Mouse (Mus musculus) hindbrain, embryonic 16.5 days (tissue): ENCODE data around the gene Zfp536. TPM values are rescaled to one million over a fixed set of nuclear protein-coding genes. Genes with fewer than 3 reads are reported as not detected.
A peak's percentile ranks its signal among the peaks of the same experiment; 100 is the strongest.

Source experiments
- ATAC-seq: fragments of 200-750 bp; cut with Nextera tagmentation; 2 replicates; pipeline ENCODE4 v1.8.0; 2017; ENCODE audit warnings: moderate TSS enrichment, moderate library complexity
- H3K27ac ChIP-seq: fragments of 300-500 bp; sonication (generic); 2 replicates; pipeline ENCODE4 v1.5.1; 2014; ENCODE audit warnings: low read depth, mild to moderate bottlenecking, control low read depth, low read length, moderate library complexity
- H3K27me3 ChIP-seq: fragments of 300-500 bp; sonication (generic); replicated peaks from 2 replicates; pipeline ENCODE4 v1.6.1; 2014; ENCODE audit warnings: low read length; ENCODE audit not compliant: control insufficient read depth, insufficient read depth
- H3K36me3 ChIP-seq: fragments of 300-500 bp; sonication (generic); 2 replicates; pipeline ENCODE4 v1.6.1; 2014; ENCODE audit warnings: mild to moderate bottlenecking, low read length, moderate library complexity, mixed read lengths; ENCODE audit not compliant: control insufficient read depth, insufficient read depth
- H3K4me1 ChIP-seq: fragments of 300-500 bp; sonication (generic); 2 replicates; pipeline ENCODE4 v1.6.1; 2014; ENCODE audit warnings: low read depth, low read length; ENCODE audit not compliant: control insufficient read depth, insufficient read depth
- H3K4me2 ChIP-seq: fragments of 300-500 bp; sonication (generic); 2 replicates; pipeline ENCODE4 v1.6.1; 2014; ENCODE audit warnings: mild to moderate bottlenecking, low read length, control low read depth, moderate library complexity
- H3K4me3 ChIP-seq: fragments of 300-500 bp; sonication (generic); 2 replicates; pipeline ENCODE4 v1.5.1; 2014; ENCODE audit warnings: mild to moderate bottlenecking, low read length, control low read depth, moderate library complexity
- H3K9ac ChIP-seq: fragments of 300-500 bp; sonication (generic); 2 replicates; pipeline ENCODE4 v1.6.1; 2014; ENCODE audit warnings: low read depth, mild to moderate bottlenecking, control low read depth, low read length, moderate library complexity
- H3K9me3 ChIP-seq: fragments of 300-500 bp; sonication (generic); 2 replicates; pipeline ENCODE4 v1.6.1; 2014; ENCODE audit warnings: mild to moderate bottlenecking, low read length, moderate library complexity; ENCODE audit not compliant: control insufficient read depth
- WGBS: fragments of 180-500 bp; shearing (Covaris S2); extraction: QIAGEN DNeasy Blood & Tissue Kit; methylation state at CpG from one replicate; pipeline ENCODE4 v1.1.7; 2014; 5-methylcytosine and 5-hydroxymethylcytosine counted together
- polyA plus RNA-seq: library from polyadenylated mRNA; unstranded; fragments of >200 nt; fragmentation: Nextera tagmentation; extraction: Ambion mirVana; gene quantifications from 2 replicates; pipeline ENCODE4 v1.2.1, GENCODE M21; 2015

Zfp536 gene
- polyA plus RNA-seq, 1 experiment from 2014 or later = 28.5 TPM

DNA sequence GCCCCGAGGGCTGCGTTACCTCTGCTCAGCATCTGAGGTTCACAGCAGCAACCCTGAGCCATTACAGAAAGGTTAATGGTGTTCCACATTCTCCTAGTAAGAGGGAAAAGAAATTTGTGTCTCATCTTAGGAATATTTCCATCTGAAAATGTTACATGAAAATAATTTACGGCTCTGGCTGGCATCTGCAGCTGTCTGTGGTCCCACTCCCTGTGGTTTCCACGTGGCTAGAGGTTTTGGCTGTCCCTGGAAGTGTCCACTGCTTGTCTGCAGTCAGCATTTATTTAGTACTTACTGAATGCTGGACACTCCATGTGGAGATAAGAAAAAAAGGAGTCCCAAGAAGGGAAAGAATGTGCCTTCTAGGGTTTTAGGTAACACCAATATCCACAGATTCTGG, 15.3 kb upstream of the Zfp536 start:
- Histone ChIP-seq H3K27me3 (no peaks in the 10 kb centered on the region), H3K4me1 (no peaks in the 10 kb centered on the region), H3K36me3 (no peaks in the 10 kb centered on the region), H3K4me2 (no peak overlapping the region), H3K9me3 (no peaks in the 10 kb centered on the region), H3K9ac (no peak overlapping the region), H3K4me3 (no peak overlapping the region), H3K27ac (no peak overlapping the region)
- WGBS = 67% methylated on average over 4 of the region's 4 CpGs
- no peak for ATAC-seq

DNA sequence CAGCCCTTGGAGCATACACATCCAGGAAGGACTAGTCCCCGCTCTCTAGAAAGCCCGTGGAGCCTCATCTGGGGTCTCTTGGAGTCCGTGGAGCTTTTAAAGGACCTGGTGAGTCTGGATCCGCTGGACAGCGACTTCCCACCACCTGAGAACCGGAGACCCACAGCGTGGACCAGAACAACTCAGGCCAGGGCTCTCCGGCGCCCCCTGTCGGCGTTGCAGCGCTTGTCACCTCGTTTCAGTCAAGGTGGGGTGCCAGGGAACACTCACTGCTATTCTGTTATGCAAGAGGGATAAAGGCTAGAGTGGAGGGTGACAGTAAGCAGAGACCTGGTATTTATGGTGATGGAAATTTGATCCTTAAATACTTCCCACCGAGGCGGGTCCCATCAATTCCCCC, 2.1 kb upstream of the Zfp536 start:
- H3K9ac ChIP-seq = no peak overlapping the region
- no peak overlapping the region for H3K27ac ChIP-seq
- no peaks in the 10 kb centered on the region; the same call in 1 of the 2 replicates for H3K27me3 ChIP-seq
- no peaks in the 10 kb centered on the region for H3K9me3 ChIP-seq
- peaks cover 3% of the 10 kb centered on the region for H3K4me1 ChIP-seq
- no peak for ATAC-seq
- H3K4me3 ChIP-seq = no peak overlapping the region
- H3K36me3 ChIP-seq = no peaks in the 10 kb centered on the region
- WGBS = 3% methylated on average over 15 of the region's 15 CpGs
- H3K4me2 ChIP-seq = no peak overlapping the region

DNA sequence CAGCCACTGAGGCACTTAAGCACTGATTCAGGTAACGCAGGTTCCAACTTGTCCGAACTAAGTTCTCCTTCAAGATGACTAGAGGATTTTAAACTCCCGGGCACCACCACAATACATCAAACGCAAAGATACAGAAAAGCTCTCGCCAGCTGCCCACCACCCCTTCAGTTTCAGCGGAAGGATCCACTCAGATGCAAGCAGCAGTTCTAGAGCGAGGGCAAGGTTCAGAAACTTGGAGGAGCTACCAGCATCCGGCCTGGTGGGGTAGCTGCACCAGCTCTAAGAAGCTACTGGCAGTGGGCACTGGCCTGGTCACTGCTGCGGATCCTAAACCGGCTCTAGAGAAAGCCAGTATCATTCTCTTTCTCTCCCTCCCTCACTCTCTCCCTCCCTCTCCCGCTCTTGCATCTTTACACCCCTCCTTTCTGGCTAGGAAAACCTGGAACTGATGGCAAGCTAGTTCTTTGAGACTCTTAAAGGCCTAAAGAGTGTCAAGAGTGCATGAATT, 1.1 kb upstream of the Zfp536 start:
- Histone ChIP-seq H3K4me3 (no peak overlapping the region), H3K27ac (no peak overlapping the region), H3K27me3 (no peaks in the 10 kb centered on the region; the same call in 1 of the 2 replicates), H3K4me1 (peaks cover 4% of the 10 kb centered on the region), H3K9ac (no peak overlapping the region), H3K4me2 (peak overlapping the region; percentile 10; the same call in 1 of the 2 replicates), H3K9me3 (no peaks in the 10 kb centered on the region), H3K36me3 (no peaks in the 10 kb centered on the region)
- WGBS = 37% methylated on average over 11 of the region's 11 CpGs
- no peak for ATAC-seq

GRCm38 (mm10) chr7:37773906-37774305, 465 bp upstream of the Zfp536 start:
- WGBS = 8% methylated on average over 5 of the region's 5 CpGs
- H3K9me3 ChIP-seq = no peaks in the 10 kb centered on the region
- H3K4me2 ChIP-seq = peak overlapping the region; percentile 94
- no peak overlapping the region for H3K9ac ChIP-seq
- no peak overlapping the region for H3K27ac ChIP-seq
- no peaks in the 10 kb centered on the region; the same call in 1 of the 2 replicates for H3K27me3 ChIP-seq
- H3K4me1 ChIP-seq = peaks cover 5% of the 10 kb centered on the region
- no peak for ATAC-seq
- no peaks in the 10 kb centered on the region for H3K36me3 ChIP-seq
- peak overlapping the region; percentile 64 for H3K4me3 ChIP-seq

GRCm38 (mm10) chr7:37772376-37773311, 797 bp downstream of the Zfp536 start:
- WGBS = 0% methylated on average over 46 of the region's 46 CpGs
- peak; percentile 46 for ATAC-seq
- Histone ChIP-seq H3K4me2 (peak overlapping the region; percentile 94), H3K4me1 (peaks cover 14% of the 10 kb centered on the region), H3K9ac (peak overlapping the region; percentile 78), H3K27ac (peak overlapping the region; percentile 85), H3K4me3 (peak overlapping the region; percentile 64), H3K27me3 (no peaks in the 10 kb centered on the region; the same call in 1 of the 2 replicates), H3K9me3 (no peaks in the 10 kb centered on the region), H3K36me3 (no peaks in the 10 kb centered on the region)

GRCm38 (mm10) chr7:37771491-37772375, 1.7 kb downstream of the Zfp536 start:
- peak; percentile 34 for ATAC-seq
- H3K4me1 ChIP-seq = peaks cover 14% of the 10 kb centered on the region
- peak overlapping the region; percentile 78 for H3K9ac ChIP-seq
- H3K4me2 ChIP-seq = peak overlapping the region; percentile 94
- H3K27me3 ChIP-seq = no peaks in the 10 kb centered on the region; the same call in 1 of the 2 replicates
- peak overlapping the region; percentile 64 for H3K4me3 ChIP-seq
- no peaks in the 10 kb centered on the region for H3K36me3 ChIP-seq
- WGBS = under 1% methylated on average over 53 of the region's 75 CpGs
- H3K9me3 ChIP-seq = no peaks in the 10 kb centered on the region
- H3K27ac ChIP-seq = peak overlapping the region; percentile 85

DNA sequence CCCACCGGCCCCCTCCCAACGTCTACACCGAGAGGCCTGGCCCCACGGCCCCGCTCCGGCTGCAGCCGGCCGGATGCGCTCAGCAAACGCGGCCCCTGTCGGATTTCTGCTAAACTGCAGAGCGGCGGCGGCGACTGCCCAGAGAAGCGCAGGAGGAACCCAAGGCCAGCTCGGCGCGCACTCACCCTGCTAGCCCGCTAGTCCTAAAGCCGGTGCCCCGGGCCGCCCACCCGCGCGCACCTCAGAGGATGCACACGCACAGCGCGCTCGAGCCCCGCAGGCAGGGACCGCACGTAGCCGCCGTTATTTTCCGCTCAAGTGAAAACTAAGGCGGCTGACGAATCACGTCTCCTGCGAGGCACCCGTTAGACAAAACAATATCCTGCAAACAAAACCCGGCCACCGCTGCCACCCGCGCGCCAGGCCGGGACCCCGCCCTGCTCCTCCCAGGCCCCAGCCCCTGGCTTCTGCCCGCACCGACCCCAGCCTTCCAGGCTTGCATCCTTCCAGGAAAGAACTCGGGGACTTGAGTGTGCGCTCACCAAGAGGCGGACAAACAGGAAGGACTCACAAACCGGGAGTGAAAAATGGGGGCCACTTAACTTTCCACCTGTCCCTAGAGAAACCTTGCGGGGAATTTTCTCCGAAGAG, 2.9 kb downstream of the Zfp536 start:
- Histone ChIP-seq H3K27ac (peak overlapping the region; percentile 90), H3K27me3 (no peaks in the 10 kb centered on the region), H3K4me2 (peak overlapping the region; percentile 94), H3K9ac (peak overlapping the region; percentile 83), H3K4me1 (peaks cover 14% of the 10 kb centered on the region), H3K9me3 (no peaks in the 10 kb centered on the region), H3K36me3 (no peaks in the 10 kb centered on the region), H3K4me3 (peak overlapping the region; percentile 64)
- 0% methylated on average over 56 of the region's 57 CpGs for WGBS
- peak; percentile 82 for ATAC-seq

GRCm38 (mm10) chr7:37769526-37770399, 3.7 kb downstream of the Zfp536 start:
- Histone ChIP-seq H3K4me3 (peak overlapping the region; percentile 64), H3K36me3 (no peaks in the 10 kb centered on the region), H3K9ac (peak overlapping the region; percentile 83), H3K27ac (peak overlapping the region; percentile 90), H3K4me1 (peaks cover 14% of the 10 kb centered on the region), H3K9me3 (no peaks in the 10 kb centered on the region), H3K4me2 (peak overlapping the region; percentile 94), H3K27me3 (no peaks in the 10 kb centered on the region)
- ATAC-seq = peak; percentile 52
- under 1% methylated on average over 51 of the region's 53 CpGs for WGBS
